Mouse (Mus musculus): ENCODE results near the gene Slc11a1. TPM values are rescaled to one million over a fixed set of nuclear protein-coding genes. Genes with fewer than 3 reads are reported as not detected.

Gene Slc11a1
- polyA plus RNA-seq, 1 experiment from 2014 or later: 17.9 TPM

DNA sequence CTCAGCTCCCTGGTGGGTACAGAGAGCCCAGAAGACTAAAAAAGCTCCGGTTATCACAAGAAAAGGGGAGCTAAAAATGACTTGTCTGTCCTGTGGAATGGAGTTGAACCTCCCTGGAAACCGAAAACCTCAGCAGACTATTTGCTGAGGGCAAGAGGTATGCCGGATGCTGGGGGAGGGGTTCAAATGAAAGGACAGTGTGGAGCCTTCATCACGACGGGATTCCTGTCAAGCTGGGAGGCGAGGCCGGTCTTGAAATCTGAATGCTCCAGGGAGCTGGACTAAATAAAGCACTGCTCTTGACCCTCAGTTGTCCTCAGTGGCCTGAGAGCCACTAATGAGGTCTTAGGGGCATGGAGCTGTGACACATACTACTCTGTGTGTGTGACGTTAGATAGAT is 48.2 kb downstream of the Slc11a1 start:
- no peak for ATAC-seq (ENCODE audit: low read depth)
- Histone ChIP-seq H3K27me3 (ENCODE audit: control insufficient read depth, insufficient read depth, low read depth, low read length) (no peaks in the 10 kb centered on the region), H3K4me2 (ENCODE audit: low read depth, low read length) (no peak overlapping the region), H3K36me3 (ENCODE audit: control insufficient read depth, insufficient read depth) (no peaks in the 10 kb centered on the region), H3K9ac (ENCODE audit: low read depth, low read length) (no peak overlapping the region), H3K4me1 (ENCODE audit: control insufficient read depth, low read depth, low read length) (no peaks in the 10 kb centered on the region; the same call in 1 of the 2 replicates), H3K27ac (ENCODE audit: low read length) (no peak overlapping the region), H3K4me3 (ENCODE audit: low read depth, low read length) (no peak overlapping the region), H3K9me3 (replicated peaks; ENCODE audit: control insufficient read depth, low read length) (no peaks in the 10 kb centered on the region)
- 50% methylated on average over 8 of the region's 8 CpGs for WGBS (ENCODE audit: insufficient replicate concordance)

DNA sequence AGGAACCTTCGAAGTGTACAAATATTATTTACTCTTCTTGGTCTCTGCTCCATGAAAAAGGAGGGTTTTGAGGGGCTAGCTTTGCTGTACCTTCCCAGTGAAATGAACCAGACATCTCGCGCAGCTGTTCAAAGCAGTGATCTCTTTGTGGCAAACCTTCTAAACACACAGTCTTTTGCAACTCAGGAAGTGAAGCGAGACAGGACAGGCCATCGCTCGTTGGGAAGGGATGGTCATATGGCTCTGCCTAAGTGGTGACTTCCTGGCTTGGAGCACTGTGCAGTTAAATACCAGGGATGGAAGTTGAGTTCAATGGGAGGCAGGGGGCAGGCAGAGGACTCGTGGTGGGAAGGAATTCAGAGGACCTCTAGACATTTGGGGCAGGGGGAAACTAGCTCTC is 50.9 kb downstream of the Slc11a1 start:
- Histone ChIP-seq H3K4me2 (ENCODE audit: low read depth, low read length) (no peak overlapping the region), H3K4me1 (ENCODE audit: control insufficient read depth, low read depth, low read length) (no peaks in the 10 kb centered on the region; the same call in 1 of the 2 replicates), H3K27me3 (ENCODE audit: control insufficient read depth, insufficient read depth, low read depth, low read length) (no peaks in the 10 kb centered on the region), H3K9me3 (replicated peaks; ENCODE audit: control insufficient read depth, low read length) (no peaks in the 10 kb centered on the region), H3K36me3 (ENCODE audit: control insufficient read depth, insufficient read depth) (no peaks in the 10 kb centered on the region), H3K4me3 (ENCODE audit: low read depth, low read length) (no peak overlapping the region), H3K9ac (ENCODE audit: low read depth, low read length) (no peak overlapping the region), H3K27ac (ENCODE audit: low read length) (no peak overlapping the region)
- no peak for ATAC-seq (ENCODE audit: low read depth)
- WGBS (ENCODE audit: insufficient replicate concordance): 31% methylated on average over 7 of the region's 7 CpGs

DNA sequence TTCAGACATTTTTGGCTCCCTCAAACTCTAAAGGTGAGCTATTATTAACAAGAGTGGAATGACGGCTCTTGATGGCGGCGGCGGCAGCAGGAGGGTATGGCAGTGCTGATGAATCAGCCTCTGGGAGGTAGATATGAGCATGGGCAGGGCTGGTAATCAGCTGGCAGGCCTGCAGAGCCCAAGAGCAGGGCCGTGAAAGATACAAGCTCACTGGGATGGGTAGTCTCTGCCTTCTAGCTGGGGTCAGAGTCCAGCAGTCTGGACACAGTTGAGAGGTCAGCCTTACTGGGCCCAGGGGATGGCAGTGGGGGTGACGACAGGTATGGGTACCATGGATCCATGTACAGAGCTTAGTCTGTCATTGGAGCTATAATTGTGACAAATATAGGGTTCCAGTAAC is 58.2 kb downstream of the Slc11a1 start:
- Histone ChIP-seq H3K36me3 (ENCODE audit: control insufficient read depth, insufficient read depth) (peaks cover 3% of the 10 kb centered on the region; the same call in 1 of the 2 replicates), H3K27ac (ENCODE audit: low read length) (no peak overlapping the region), H3K4me2 (ENCODE audit: low read depth, low read length) (no peak overlapping the region), H3K27me3 (ENCODE audit: control insufficient read depth, insufficient read depth, low read depth, low read length) (no peaks in the 10 kb centered on the region), H3K4me3 (ENCODE audit: low read depth, low read length) (no peak overlapping the region), H3K9me3 (replicated peaks; ENCODE audit: control insufficient read depth, low read length) (no peaks in the 10 kb centered on the region), H3K4me1 (ENCODE audit: control insufficient read depth, low read depth, low read length) (peaks cover 32% of the 10 kb centered on the region), H3K9ac (ENCODE audit: low read depth, low read length) (no peak overlapping the region)
- peak; percentile 77 for ATAC-seq (ENCODE audit: low read depth)
- WGBS (ENCODE audit: insufficient replicate concordance): 52% methylated on average over 6 of the region's 6 CpGs

DNA sequence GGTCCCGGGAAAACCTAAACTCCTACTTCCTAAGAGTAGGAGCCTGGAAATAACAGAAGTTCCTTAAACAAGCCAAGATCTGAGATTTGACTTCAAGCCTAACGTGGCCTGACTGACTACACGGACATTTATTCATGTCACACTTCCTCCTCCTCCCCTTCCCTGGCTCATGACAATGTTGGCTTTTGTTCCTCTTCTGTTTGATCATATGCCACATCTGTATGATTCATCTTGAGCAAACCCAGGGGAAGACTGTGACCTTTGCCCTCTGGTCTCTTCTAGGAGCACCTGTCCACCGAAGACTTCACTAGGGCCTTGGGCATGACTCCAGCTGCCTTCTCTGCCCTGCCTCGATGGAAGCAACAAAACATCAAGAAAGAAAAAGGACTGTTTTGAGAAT is 59.6 kb downstream of the Slc11a1 start:
- H3K27ac ChIP-seq (ENCODE audit: low read length): no peak overlapping the region
- no peak overlapping the region for H3K4me3 ChIP-seq (ENCODE audit: low read depth, low read length)
- 66% methylated on average over 5 of the region's 5 CpGs for WGBS (ENCODE audit: insufficient replicate concordance)
- no peak for ATAC-seq (ENCODE audit: low read depth)
- no peak overlapping the region for H3K4me2 ChIP-seq (ENCODE audit: low read depth, low read length)
- no peak overlapping the region for H3K9ac ChIP-seq (ENCODE audit: low read depth, low read length)
- H3K9me3 ChIP-seq (replicated peaks; ENCODE audit: control insufficient read depth, low read length): no peaks in the 10 kb centered on the region
- no peaks in the 10 kb centered on the region for H3K27me3 ChIP-seq (ENCODE audit: control insufficient read depth, insufficient read depth, low read depth, low read length)
- peaks cover 32% of the 10 kb centered on the region for H3K4me1 ChIP-seq (ENCODE audit: control insufficient read depth, low read depth, low read length)
- H3K36me3 ChIP-seq (ENCODE audit: control insufficient read depth, insufficient read depth): peaks cover 15% of the 10 kb centered on the region

DNA sequence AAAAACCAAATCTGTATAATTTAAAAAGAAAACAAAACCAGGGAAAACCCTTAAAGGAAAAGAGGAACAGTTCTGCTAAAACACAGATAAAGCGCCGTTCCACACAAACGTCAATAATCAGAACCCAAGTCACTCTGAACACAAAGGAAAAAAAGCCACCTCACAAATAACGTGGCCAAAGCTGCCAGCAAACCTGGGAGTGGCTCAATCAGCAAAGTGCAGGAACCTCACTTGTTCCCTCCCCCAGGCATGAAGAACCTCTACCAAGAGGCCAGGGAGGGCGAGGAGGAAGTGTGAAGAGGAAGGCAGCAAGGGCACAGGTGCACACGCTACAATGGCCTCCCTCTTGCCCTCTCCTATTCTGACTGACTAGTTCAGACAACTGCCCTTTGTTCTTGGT is 60.6 kb downstream of the Slc11a1 start:
- Histone ChIP-seq H3K36me3 (ENCODE audit: control insufficient read depth, insufficient read depth) (peaks cover 19% of the 10 kb centered on the region), H3K9me3 (replicated peaks; ENCODE audit: control insufficient read depth, low read length) (no peaks in the 10 kb centered on the region), H3K9ac (ENCODE audit: low read depth, low read length) (no peak overlapping the region), H3K4me2 (ENCODE audit: low read depth, low read length) (no peak overlapping the region), H3K27me3 (ENCODE audit: control insufficient read depth, insufficient read depth, low read depth, low read length) (no peaks in the 10 kb centered on the region), H3K4me1 (ENCODE audit: control insufficient read depth, low read depth, low read length) (peaks cover 32% of the 10 kb centered on the region), H3K27ac (ENCODE audit: low read length) (peak overlapping the region; percentile 61), H3K4me3 (ENCODE audit: low read depth, low read length) (no peak overlapping the region)
- 20% methylated on average over 6 of the region's 6 CpGs for WGBS (ENCODE audit: insufficient replicate concordance)
- ATAC-seq (ENCODE audit: low read depth): peak; percentile 66

MicroRNA genes within 50 kb of the gene (microRNA counts, 519-probe panel; counts per million panel counts)
- 2,990 counts per million, percentile 82 among the panel's probes with 10 or more counts for microRNA mmu-miR-26b

Small RNA genes lying within 50 kb of the gene (microRNA-seq; reads per million reads assigned to microRNA genes)
- gene Mir26b: 74,383 reads per million, percentile 100 among the genes with 10 or more reads in this experiment

Other genes starting within 250 kb of the Slc11a1 start
- gene Rufy4, start 249.7 kb upstream of the Slc11a1 start, polyA plus RNA-seq (2015; fragmentation: Nextera tagmentation; extraction: Ambion mirVana): 0.14 TPM in 1 of 2 replicates, not detected in the other
- gene Cxcr2, start 221.2 kb upstream of the Slc11a1 start, polyA plus RNA-seq (2015; fragmentation: Nextera tagmentation; extraction: Ambion mirVana): 1.8 and 2.7 TPM in 2 replicates
- 0.07 TPM in 1 of 2 replicates, not detected in the other for gene Cxcr1, start 180.6 kb upstream of the Slc11a1 start, polyA plus RNA-seq (2015; fragmentation: Nextera tagmentation; extraction: Ambion mirVana)
- 181 and 187 TPM in 2 replicates for gene Arpc2, start 139.1 kb upstream of the Slc11a1 start, polyA plus RNA-seq (2015; fragmentation: Nextera tagmentation; extraction: Ambion mirVana)
- 0.36 and 0.39 TPM in 2 replicates for gene Gpbar1, start 96.6 kb upstream of the Slc11a1 start, polyA plus RNA-seq (2015; fragmentation: Nextera tagmentation; extraction: Ambion mirVana)
- 95.6 and 97.5 TPM in 2 replicates for gene Aamp, start 90.5 kb upstream of the Slc11a1 start, polyA plus RNA-seq (2015; fragmentation: Nextera tagmentation; extraction: Ambion mirVana)
- 34.0 and 37.5 TPM in 2 replicates for gene Pnkd, start 90.3 kb upstream of the Slc11a1 start, polyA plus RNA-seq (2015; fragmentation: Nextera tagmentation; extraction: Ambion mirVana)
- 16.5 and 18.8 TPM in 2 replicates for gene Tmbim1, start 69.6 kb upstream of the Slc11a1 start, polyA plus RNA-seq (2015; fragmentation: Nextera tagmentation; extraction: Ambion mirVana)
- gene Catip, start 13.1 kb upstream of the Slc11a1 start, polyA plus RNA-seq (2015; fragmentation: Nextera tagmentation; extraction: Ambion mirVana): 0.05 and 0.08 TPM in 2 replicates
- 45.9 and 48.6 TPM in 2 replicates for gene Ctdsp1, start 16.3 kb downstream of the Slc11a1 start, polyA plus RNA-seq (2015; fragmentation: Nextera tagmentation; extraction: Ambion mirVana)
- 0.69 and 1.6 TPM in 2 replicates for gene Vil1, start 34.2 kb downstream of the Slc11a1 start, polyA plus RNA-seq (2015; fragmentation: Nextera tagmentation; extraction: Ambion mirVana)
- 27.2 and 28.9 TPM in 2 replicates for gene Cnot9, start 130.9 kb downstream of the Slc11a1 start, polyA plus RNA-seq (2015; fragmentation: Nextera tagmentation; extraction: Ambion mirVana)
- 0.04 and 0.40 TPM in 2 replicates for gene Plcd4, start 167.7 kb downstream of the Slc11a1 start, polyA plus RNA-seq (2015; fragmentation: Nextera tagmentation; extraction: Ambion mirVana)
- gene Usp37, start 169.1 kb downstream of the Slc11a1 start, polyA plus RNA-seq (2015; fragmentation: Nextera tagmentation; extraction: Ambion mirVana): 11.5 and 12.1 TPM in 2 replicates
- gene Zfp142, start 213.1 kb downstream of the Slc11a1 start, polyA plus RNA-seq (2015; fragmentation: Nextera tagmentation; extraction: Ambion mirVana): 1.7 and 2.0 TPM in 2 replicates
- 8.4 and 8.5 TPM in 2 replicates for gene Bcs1l, start 213.1 kb downstream of the Slc11a1 start, polyA plus RNA-seq (2015; fragmentation: Nextera tagmentation; extraction: Ambion mirVana)
- 11.2 and 11.9 TPM in 2 replicates for gene Rnf25, start 226.2 kb downstream of the Slc11a1 start, polyA plus RNA-seq (2015; fragmentation: Nextera tagmentation; extraction: Ambion mirVana)
- 0.19 and 0.26 TPM in 2 replicates for gene Stk36, start 226.2 kb downstream of the Slc11a1 start, polyA plus RNA-seq (2015; fragmentation: Nextera tagmentation; extraction: Ambion mirVana)